Mouse (Mus musculus): ENCODE results near the gene Il25.

- TF ChIP-seq CTCF (IDR thresholded peaks at IDR 0.05; ENCODE audit: control insufficient read depth, insufficient read depth, low read length) (no peak), POLR2A (IDR thresholded peaks at IDR 0.05; ENCODE audit: borderline replicate concordance, control insufficient read depth, low read depth, low read length) (no peak)
Measured at GRCm38 (mm10) chr14:54925349-54926342, 6.8 kb upstream of the Il25 start, which contains the start of gene Efs.
